Mouse (Mus musculus) 416B (cell line): ENCODE measurements around the gene D5Ertd579e.

ENCODE experiments used
- DNase-seq: peaks from one replicate; pipeline ENCODE4 v3.0.0; 2011; ENCODE audit warnings: low read depth

Gene D5Ertd579e

GRCm38 (mm10) chr5:36570098-36570497, 125.7 kb downstream of the D5Ertd579e start:
- no peak for DNase-seq

DNA sequence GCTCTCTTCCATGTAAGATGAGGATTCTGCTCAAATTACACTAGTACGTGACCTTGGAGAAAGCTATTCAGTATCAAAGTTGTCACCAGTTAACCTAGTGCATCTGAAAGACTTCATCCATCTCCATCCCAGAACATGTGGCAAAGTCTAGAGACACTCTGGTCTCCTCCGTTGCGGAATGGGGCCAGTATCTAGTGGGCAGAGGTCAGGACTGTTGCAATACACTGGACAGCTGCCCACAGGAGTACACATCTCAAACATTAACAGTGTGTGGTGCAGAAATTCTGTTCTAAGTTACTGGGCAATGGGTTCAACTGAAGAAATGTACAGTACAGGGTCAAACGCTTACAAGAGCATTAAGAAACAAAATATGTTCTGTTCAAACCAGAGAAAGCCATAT, 127.7 kb downstream of the D5Ertd579e start:
- no peak for DNase-seq

DNA sequence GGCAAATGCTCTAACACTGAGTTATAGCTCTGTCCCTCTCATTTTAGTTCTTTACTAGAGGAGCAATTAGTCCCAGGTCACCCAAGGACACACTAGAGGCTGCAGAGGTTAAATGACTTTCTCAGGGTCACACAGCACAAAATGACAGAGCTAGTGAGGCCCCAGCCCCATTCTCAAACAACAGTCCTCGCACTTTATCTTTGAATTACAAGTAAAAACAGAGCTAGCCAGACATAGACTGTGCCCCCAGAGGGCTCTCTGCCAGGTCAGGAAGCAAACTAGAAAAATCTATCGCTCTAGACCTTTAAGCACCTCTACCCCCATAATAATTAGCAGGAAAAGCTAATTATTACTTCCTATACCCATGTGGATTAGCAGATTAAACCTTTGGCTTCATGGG, 128.2 kb downstream of the D5Ertd579e start:
- DNase-seq = no peak

- peak; percentile 64 for DNase-seq
These were observed 131.3 kb downstream of the D5Ertd579e start for GRCm38 (mm10) chr5:36564530-36564929.

DNA sequence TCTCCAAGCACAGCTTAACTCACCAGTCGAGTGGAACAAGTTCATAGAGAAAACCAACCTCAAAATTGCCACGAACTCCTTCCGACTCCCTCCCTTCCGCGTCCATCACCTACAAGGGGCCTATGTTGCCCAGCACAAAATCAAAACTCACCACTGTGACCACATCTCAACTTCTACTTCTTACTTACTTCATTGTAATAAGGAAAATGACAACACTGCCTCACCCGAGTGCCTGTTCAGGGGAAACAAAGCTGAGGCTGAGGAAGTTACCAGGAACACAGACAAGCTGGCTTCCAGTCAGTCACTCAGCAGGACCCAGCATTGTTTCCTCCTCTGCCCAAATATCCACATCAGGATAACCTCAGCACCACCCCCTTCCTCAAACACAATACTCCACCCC, 132.1 kb downstream of the D5Ertd579e start:
- no peak for DNase-seq

- peak; percentile 72 for DNase-seq
These were observed 132.9 kb downstream of the D5Ertd579e start for GRCm38 (mm10) chr5:36562791-36563445.

DNA sequence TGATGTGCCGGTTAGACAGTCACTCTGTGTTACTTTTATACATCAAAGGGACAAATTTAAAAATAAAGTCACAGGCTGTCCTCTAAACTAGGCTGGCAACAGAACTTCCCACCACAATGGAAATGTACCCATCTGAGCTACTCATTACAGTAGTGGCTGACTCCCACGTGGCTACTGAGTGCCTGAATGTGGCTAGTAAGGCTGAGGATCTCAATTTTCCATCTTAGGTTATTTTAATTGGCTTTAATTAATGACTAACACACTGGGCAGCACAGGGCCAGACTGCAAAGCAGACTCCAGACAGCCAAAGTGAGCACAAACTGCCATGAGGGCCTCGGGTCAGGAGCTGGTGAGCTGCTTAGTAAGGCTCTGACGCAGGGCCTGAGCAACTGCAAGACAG, 134.3 kb downstream of the D5Ertd579e start:
- DNase-seq = no peak

DNA sequence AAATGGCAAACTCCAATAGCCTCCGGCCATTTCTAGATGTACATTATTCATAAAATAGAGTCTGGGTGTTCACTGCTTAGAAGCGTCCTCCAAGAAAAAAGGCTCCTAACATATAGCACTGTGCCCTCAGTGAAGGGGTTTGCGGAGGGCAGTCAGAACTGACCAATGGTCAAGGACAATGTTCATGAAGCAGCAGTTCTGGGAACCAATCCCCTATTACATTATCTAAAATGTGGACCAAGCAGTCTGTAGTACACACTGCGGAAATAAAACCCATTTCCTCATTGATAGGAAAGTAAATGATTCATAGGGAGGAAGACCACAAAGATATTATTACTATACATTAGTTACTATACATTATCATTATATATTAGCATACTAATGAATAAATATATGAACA, 135.3 kb downstream of the D5Ertd579e start:
- DNase-seq = no peak

DNA sequence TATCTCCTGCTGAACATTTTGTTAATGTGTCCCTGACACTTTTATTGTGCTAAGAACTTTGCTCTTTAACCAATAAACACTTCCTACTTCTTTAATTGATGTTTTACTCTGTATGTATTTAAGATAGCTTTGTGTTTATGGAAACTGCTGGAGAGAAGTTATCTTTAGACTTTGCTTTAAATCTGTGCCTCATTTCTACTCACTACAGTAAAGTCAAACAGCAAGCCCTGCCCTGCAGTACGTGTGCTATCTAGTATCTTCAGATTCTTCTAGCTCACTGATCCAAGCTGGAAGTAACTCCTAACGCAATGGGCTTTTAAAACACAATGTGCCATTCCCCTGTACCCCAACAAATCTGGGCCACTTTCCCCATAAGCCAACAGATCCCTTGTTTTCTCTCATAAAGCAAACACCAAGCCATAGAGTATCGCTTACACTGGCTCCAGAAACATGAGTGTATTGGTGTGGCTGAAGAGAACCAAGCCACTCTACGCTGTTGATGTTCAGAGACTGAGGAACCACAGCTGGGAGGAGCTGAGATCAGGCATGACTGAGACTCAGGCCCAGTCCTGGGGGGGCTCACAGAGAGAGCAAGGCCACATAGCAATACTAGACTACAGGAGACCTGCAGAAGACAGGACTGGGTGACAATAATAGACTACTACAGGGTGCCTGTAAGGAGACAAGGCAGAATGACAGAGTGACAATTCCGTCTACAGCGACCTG, 136.2 kb downstream of the D5Ertd579e start:
- no peak for DNase-seq

DNA sequence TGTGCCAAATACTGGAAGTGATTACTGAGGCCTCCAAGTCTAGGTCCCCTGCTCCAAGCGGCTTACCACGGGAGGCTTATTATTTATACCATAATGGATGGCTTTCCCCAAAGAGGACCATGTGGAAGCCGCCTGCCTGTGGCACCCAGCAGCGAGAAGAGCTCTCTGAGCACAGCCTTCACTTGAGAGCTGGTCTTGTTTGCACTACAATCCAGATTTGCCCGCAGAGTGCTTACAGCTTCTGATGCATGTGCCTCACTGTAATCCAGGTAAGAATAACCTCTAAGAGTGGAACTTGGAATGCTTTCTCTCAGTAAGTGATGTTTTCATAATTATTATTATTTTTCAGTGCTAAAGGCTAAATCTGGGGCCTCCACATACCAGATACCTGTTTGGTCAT, 136.7 kb downstream of the D5Ertd579e start:
- DNase-seq = no peak

- DNase-seq = no peak
These were observed 137.3 kb downstream of the D5Ertd579e start for GRCm38 (mm10) chr5:36558526-36558925.

DNA sequence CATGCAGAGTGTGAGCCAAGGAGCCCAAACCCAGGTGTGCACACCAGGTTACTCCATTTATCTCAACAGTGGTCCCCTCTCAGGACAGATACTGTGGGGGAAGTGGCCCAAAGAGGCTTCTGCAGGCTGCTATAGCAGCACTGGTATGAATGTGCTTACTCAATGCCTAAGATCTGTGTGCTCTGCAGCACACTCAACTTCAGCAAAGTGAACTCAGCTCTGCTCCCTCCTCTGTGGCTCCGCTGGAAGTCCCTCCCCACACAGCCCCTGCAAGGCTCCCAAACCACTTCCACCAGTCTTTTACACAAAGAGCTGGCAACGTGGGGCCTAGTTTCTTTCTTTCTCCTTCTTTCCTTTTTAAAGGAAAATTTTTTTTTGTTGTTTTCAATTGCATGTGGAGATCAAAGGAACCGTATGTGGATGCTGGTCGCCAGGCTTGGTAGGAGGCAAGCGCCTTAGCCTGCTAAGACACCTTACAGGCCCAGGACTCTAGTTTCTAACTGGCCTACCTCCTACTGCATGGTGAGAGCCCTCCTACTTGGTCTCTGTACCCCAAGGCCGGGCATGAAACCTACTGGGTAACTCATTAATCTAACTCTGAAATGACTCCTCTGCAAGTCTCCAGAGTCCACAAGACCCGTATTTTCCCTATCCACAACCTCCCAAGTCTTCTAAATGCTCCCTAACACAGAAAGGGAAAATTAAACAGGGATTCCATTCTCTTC, 138.1 kb downstream of the D5Ertd579e start:
- DNase-seq = peak; percentile 76

DNA sequence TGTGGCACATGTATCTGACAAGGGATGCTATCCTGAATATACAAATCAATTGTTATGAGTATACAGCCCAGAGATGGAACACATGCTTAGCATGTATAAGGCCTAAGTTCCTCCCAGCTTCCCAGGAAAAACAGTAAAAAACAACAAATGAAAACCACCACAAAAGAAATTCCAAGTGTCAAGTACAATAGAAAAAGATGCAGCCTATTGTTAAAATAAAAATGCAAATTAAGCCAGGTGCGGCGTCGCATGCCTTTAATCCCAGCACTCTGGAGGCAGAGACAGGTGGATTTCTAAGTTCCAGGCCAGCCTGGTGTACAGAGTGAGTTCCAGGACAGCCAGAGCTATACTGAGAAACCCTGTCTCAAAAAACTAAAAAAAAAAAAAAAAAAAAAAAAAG, 138.9 kb downstream of the D5Ertd579e start:
- no peak for DNase-seq

DNA sequence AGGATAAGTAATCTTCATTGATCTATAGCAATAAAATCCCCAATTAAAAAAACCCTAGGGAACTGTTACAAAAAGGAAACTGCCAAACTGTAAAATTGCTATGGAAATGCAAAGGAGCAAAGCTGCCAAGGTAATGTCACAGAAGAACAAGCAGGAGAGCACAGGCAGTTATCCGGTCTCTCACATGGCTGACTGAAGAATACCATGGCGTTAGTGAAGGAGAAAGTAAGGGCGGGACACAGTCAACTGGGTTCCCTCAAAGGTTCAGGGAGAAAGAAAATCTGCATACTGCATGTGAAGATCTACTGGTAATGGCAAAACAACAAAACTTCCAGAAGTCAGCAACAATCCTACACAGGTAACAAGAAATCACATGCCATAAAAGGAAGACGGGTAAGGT, 139.5 kb downstream of the D5Ertd579e start:
- no peak for DNase-seq

DNA sequence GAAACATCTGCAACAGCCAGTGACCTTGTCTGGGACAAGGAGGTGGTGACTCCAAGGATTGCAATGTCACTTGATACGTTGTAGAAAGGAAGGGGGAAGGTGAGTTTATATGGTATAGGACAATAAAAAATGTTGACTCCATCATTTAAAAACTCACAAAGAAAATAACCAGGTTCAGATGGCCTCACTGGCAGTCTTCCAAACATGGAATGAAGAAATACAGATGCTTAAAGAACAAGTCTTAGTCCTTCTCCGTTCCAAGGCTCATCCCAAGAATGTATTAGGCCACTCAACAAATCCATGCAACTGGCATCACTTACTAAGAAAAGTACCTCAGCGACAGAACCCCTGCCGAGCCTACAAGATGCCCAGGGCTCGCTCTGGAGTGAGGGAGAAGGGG, 141.3 kb downstream of the D5Ertd579e start:
- no peak for DNase-seq

DNA sequence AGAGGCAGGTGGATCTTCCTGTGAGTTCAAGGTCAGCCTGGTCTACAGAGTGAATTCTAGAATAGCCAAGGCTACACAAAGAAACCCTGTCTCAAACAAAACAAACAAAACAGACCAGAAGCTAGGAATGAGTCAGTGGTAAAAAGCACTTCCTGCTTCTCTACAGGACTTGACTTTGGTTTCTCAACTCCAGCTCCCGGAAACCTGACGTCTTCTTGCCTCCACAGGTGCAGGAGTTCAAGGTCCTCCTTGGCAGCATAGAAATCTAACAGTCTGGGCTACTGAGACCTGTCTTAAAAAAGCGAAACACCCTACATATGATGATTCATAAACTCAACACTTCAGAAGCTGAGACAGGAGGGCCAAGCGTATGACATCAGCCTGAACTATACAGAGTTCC, 141.9 kb downstream of the D5Ertd579e start:
- DNase-seq = peak; percentile 90

DNA sequence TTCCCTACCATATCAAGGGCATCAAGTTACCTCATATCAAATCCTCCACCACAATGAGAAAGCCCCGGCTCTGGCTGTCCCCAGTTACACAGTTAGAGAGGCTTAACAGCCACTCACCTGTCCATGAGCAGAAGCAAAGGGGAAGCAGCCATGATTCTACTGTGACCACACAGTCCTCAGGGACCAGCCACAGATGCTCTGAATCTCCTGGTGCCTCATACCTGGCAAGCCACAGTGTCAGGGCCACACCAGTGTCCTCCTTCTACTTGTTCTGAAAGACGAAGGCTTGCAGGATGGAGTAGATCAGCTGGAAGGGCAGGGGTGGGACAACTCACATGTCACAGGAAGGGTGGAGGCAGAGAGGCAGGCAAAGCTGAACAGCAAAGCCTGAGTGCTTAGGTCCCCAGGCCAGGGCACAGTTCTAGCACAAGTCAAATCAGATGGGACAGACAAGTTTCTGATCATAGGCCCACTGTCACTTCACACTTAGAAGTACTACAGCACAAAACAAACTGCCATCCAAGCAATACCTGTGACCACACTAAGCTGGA, 142.7 kb downstream of the D5Ertd579e start:
- no peak for DNase-seq

DNA sequence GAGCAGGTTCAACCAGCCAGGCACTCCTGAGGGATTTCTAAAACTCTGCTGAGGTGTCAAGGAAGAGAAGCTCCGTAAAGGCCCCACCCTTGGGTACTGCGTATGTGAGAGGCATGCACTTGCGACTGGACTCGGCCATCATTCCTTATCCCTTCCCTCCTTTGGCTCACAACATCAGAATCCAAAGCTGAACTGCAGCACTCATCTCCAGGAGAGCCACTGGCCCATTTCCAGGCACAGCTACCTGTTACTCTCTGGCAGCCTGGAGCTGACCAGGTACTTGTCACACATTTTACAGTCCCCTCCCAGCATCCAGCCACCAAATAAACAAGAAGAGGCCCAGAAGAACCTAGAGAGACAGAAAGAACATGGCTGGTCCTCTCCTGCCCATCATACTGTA, 143.4 kb downstream of the D5Ertd579e start:
- no peak for DNase-seq
